Mouse (Mus musculus) granulocyte monocyte progenitor cell, adult 5-6 weeks (primary cell): Measurements from ENCODE around the gene Mxd4. TPM values are rescaled to one million over a fixed set of nuclear protein-coding genes. Genes with fewer than 3 reads are reported as not detected.
A peak's percentile ranks its signal among the peaks of the same experiment; 100 is the strongest.

Source experiments
- ATAC-seq: replicated peaks from 2 replicates; pipeline ENCODE4 v1.8.0; 2016; ENCODE audit warnings: mild to moderate bottlenecking, moderate TSS enrichment, inconsistent platforms; ENCODE audit not compliant: poor library complexity, severe bottlenecking
- total RNA-seq, 2 experiments: library from RNA; stranded (forward) in 1 of 2; stranded (reverse) in 1 of 2; fragments of 200-712, 200-1000 nt in 1 of 2; fragments of >200 nt in 1 of 2; fragmentation: Nextera tagmentation in 1 of 2; gene quantifications; 2 replicates each; pipeline ENCODE4 v1.2.3; 2014 to 2017

Mxd4 gene
- total RNA-seq (2014; fragmentation: Nextera tagmentation) (36.7 and 43.4 TPM in 2 replicates), total RNA-seq (2017) (21.6 and 22.7 TPM in 2 replicates)

GRCm38 (mm10) chr5:34187601-34188316 is at the start of gene Mxd4:
Gene Mxd4, minus strand, starts transcription at chr5:34187720.
- peak; percentile 85 for ATAC-seq

GRCm38 (mm10) chr5:34235898-34236420 is 48.4 kb upstream of the Mxd4 start:
- peak; percentile 51 for ATAC-seq

GRCm38 (mm10) chr5:34235056-34235455 is 47.5 kb upstream of the Mxd4 start:
- ATAC-seq, result no peak

GRCm38 (mm10) chr5:34233221-34233515 is 45.6 kb upstream of the Mxd4 start:
- ATAC-seq, result no peak

GRCm38 (mm10) chr5:34232481-34233220 is 45.1 kb upstream of the Mxd4 start:
- peak; percentile 44 for ATAC-seq

- peak; percentile 72 for ATAC-seq
Measured at GRCm38 (mm10) chr5:34231901-34232300, 44.4 kb upstream of the Mxd4 start.

- ATAC-seq, result 0 out of 2 replicates have a peak, but pooled peaks have one; percentile 23
Measured at GRCm38 (mm10) chr5:34230599-34231485, 43.3 kb upstream of the Mxd4 start.

GRCm38 (mm10) chr5:34229503-34229902 is 42.0 kb upstream of the Mxd4 start:
- no peak for ATAC-seq

- ATAC-seq, result no peak
Measured at GRCm38 (mm10) chr5:34225516-34225915, 38.0 kb upstream of the Mxd4 start.

- no peak for ATAC-seq
Measured at GRCm38 (mm10) chr5:34224515-34224914, 37.0 kb upstream of the Mxd4 start.

- ATAC-seq, result no peak
Measured at GRCm38 (mm10) chr5:34220001-34220400, 32.5 kb upstream of the Mxd4 start.

GRCm38 (mm10) chr5:34218672-34219071 is 31.2 kb upstream of the Mxd4 start:
- no peak for ATAC-seq

- no peak for ATAC-seq
Measured at GRCm38 (mm10) chr5:34217756-34218155, 30.2 kb upstream of the Mxd4 start.

- no peak for ATAC-seq
Measured at GRCm38 (mm10) chr5:34216025-34216424, 28.5 kb upstream of the Mxd4 start.

GRCm38 (mm10) chr5:34213659-34214058 is 26.1 kb upstream of the Mxd4 start:
- no peak for ATAC-seq

GRCm38 (mm10) chr5:34210279-34210678 is 22.8 kb upstream of the Mxd4 start:
- ATAC-seq, result peak; percentile 86

- no peak for ATAC-seq
Measured at GRCm38 (mm10) chr5:34207503-34207902, 20.0 kb upstream of the Mxd4 start.

- no peak for ATAC-seq
Measured at GRCm38 (mm10) chr5:34205788-34206187, 18.3 kb upstream of the Mxd4 start.

- no peak for ATAC-seq
Measured at GRCm38 (mm10) chr5:34204911-34205310, 17.4 kb upstream of the Mxd4 start.

GRCm38 (mm10) chr5:34202006-34202405 is 14.5 kb upstream of the Mxd4 start:
- no peak for ATAC-seq

- ATAC-seq, result peak; percentile 69
Measured at GRCm38 (mm10) chr5:34201396-34201795, 13.9 kb upstream of the Mxd4 start.
